Mouse (Mus musculus): Measurements from ENCODE around the gene Rps12-ps3. TPM values are rescaled to one million over a fixed set of nuclear protein-coding genes. Genes with fewer than 3 reads are reported as not detected.

Gene Rps12-ps3
- polyA plus RNA-seq (2016; fragmentation: Nextera tagmentation; extraction: Ambion mirVana), result 7.5 and 33.5 TPM in 2 replicates

DNA sequence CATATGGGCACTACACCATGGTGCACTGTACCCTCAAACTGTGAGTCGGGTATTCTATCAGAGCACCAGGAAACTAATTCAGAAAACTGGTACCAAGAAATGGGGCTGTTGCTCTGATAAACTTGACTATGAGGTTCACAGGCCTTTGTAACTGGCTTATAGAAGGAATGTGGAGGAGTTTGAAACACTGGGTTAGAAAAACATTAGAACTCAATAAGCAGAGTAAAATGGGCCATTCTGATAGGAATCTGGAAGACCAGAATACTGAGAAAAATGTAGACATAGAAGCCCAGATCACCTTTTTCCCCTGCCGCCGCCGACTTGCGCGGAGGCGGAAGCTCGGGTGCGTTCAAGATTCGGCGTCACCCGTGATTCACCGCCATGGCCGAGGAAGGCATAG lies at the start of gene Rps12-ps3:
Rps12-ps3 (plus strand) TSS at position 301 of the 400 bp plus-strand sequence.
- no peaks in the 10 kb centered on the region for H3K27me3 ChIP-seq (replicated peaks; ENCODE audit: low read depth, poor library complexity, severe bottlenecking)
- no peak within 1 kb of the TSS for H3K27ac ChIP-seq (replicated peaks)
- 97% methylated on average over 13 of the region's 14 CpGs for WGBS
- peaks cover 32% of the 10 kb centered on the region for H3K36me3 ChIP-seq (replicated peaks)
- DNase-seq (ENCODE audit: low spot score), result no peak
- no peaks in the 10 kb centered on the region for H3K9me3 ChIP-seq
- no peaks in the 10 kb centered on the region for H3K4me1 ChIP-seq
- H3K4me3 ChIP-seq, result no peak within 1 kb of the TSS

DNA sequence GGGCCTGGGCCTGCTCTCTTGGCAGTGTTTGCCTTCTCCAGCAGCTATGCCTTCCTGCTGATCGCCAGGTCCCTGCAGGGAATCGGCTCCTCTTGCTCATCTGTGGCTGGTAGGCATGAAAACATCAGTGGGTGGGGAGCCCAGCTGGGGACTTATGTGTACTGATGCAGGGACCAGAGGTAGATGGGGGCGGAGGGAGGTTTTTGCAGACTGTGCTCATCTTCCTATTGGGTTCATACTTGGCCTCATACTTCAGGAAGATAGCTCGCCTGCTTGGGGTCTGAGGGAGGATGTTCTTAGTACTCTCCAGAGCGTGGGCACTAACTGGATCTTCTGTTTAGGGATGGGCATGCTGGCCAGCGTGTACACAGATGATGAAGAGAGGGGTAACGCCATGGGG lies 48.9 kb upstream of the Rps12-ps3 start:
- Histone ChIP-seq H3K9me3 (no peaks in the 10 kb centered on the region), H3K27me3 (replicated peaks; ENCODE audit: low read depth, poor library complexity, severe bottlenecking) (no peaks in the 10 kb centered on the region), H3K27ac (replicated peaks) (no peak overlapping the region), H3K4me3 (no peak overlapping the region), H3K36me3 (replicated peaks) (no peaks in the 10 kb centered on the region), H3K4me1 (peaks cover 3% of the 10 kb centered on the region)
- DNase-seq (ENCODE audit: low spot score), result no peak
- WGBS, result 89% methylated on average over 7 of the region's 7 CpGs

DNA sequence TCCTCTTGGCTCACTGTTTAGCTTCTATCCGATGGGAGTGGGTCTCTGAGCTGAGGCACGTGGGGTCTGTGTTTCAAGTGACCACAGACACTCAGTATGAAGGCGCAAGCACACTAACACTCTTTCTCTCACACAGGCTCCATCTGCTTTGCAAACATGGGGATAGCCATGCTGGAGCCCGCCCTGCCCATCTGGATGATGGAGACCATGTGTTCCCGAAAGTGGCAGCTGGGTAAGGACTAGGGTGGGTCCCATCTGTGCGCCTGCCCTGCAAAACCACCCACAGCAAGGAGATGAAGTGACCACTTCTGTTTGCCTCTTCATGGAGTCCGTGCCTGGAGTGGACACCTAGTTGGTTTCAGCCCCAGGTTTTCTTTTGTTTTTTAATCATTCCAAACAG lies 45.7 kb upstream of the Rps12-ps3 start:
- H3K9me3 ChIP-seq, result no peaks in the 10 kb centered on the region
- 0 out of 2 replicates have a peak, but pooled peaks cover 10% of the 10 kb centered on the region for H3K36me3 ChIP-seq (replicated peaks)
- 86% methylated on average over 7 of the region's 7 CpGs for WGBS
- no peak overlapping the region for H3K4me3 ChIP-seq
- H3K27ac ChIP-seq (replicated peaks), result no peak overlapping the region
- DNase-seq (ENCODE audit: low spot score), result no peak
- peaks cover 3% of the 10 kb centered on the region; the same call in 1 of the 2 replicates for H3K4me1 ChIP-seq
- H3K27me3 ChIP-seq (replicated peaks; ENCODE audit: low read depth, poor library complexity, severe bottlenecking), result no peaks in the 10 kb centered on the region

DNA sequence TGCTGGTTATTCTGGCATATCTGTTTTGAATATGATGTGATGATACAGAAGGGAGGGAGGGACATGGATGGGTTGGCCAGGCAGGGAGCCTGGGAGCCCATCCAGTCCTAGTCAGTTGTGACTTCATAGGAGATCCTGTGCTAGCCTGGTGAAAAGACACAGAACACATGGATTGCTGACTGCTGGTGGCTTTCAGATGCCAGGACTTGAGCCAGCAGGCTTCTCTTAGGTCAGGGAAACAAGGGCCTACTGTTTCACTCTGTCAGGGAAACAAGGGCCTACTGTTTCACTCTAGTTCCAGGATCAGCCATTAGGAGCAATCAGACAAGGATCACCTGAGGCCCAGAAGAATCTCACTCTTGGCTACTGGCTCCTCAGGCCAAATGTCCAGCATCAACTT lies 41.2 kb upstream of the Rps12-ps3 start:
- no peak for DNase-seq (ENCODE audit: low spot score)
- Histone ChIP-seq H3K4me1 (peaks cover 3% of the 10 kb centered on the region; the same call in 1 of the 2 replicates), H3K36me3 (replicated peaks) (0 out of 2 replicates have a peak, but pooled peaks cover 10% of the 10 kb centered on the region), H3K27ac (replicated peaks) (no peak overlapping the region), H3K27me3 (replicated peaks; ENCODE audit: low read depth, poor library complexity, severe bottlenecking) (no peaks in the 10 kb centered on the region), H3K9me3 (no peaks in the 10 kb centered on the region), H3K4me3 (no peak overlapping the region)

DNA sequence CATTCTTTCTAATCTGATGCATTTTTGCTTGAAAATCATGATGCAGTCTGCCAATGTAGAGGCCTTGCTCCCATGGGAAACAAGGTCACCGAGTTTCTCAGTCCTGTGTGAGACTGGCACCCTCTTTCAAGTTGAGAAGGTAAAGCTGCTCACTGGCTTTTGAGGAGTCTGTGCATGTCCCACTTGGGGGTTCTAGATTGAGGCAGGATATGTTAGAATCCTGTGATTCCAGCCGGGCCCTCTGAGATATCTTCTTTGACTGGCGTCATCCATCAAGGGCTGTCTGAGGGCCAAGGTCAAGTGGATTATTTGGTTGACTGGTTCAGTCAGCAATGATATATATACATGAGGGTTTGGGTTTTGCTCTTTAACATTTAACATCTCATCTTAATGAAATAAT lies 40.1 kb upstream of the Rps12-ps3 start:
- no peaks in the 10 kb centered on the region for H3K9me3 ChIP-seq
- no peak overlapping the region for H3K27ac ChIP-seq (replicated peaks)
- 0 out of 2 replicates have a peak, but pooled peaks cover 10% of the 10 kb centered on the region for H3K36me3 ChIP-seq (replicated peaks)
- 88% methylated on average over 3 of the region's 3 CpGs for WGBS
- H3K4me3 ChIP-seq, result no peak overlapping the region
- H3K27me3 ChIP-seq (replicated peaks; ENCODE audit: low read depth, poor library complexity, severe bottlenecking), result no peaks in the 10 kb centered on the region
- DNase-seq (ENCODE audit: low spot score), result no peak
- H3K4me1 ChIP-seq, result peaks cover 3% of the 10 kb centered on the region; the same call in 1 of the 2 replicates

DNA sequence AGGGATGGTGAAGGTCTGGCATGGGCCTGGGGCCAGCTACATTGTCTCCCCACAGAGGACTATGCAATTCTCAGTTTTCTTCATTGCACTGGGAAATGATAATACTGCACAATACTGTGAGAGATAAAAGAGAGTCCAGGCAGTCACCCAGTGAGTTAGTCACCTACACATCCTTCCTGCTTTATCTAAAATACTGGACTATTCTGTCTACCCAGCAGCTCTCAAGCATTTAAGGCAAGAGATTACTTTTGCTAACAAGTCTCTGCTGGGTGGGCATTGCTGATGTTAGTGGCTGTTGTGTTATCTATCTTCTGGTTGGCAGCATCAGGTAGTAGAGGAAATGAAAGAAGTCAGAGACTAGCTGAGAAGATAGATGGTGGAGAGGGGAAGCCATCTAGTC lies 33.0 kb upstream of the Rps12-ps3 start:
- no peak overlapping the region for H3K4me3 ChIP-seq
- no peaks in the 10 kb centered on the region for H3K27me3 ChIP-seq (replicated peaks; ENCODE audit: low read depth, poor library complexity, severe bottlenecking)
- no peak overlapping the region for H3K27ac ChIP-seq (replicated peaks)
- H3K4me1 ChIP-seq, result no peaks in the 10 kb centered on the region
- H3K36me3 ChIP-seq (replicated peaks), result no peaks in the 10 kb centered on the region
- DNase-seq (ENCODE audit: low spot score), result no peak
- H3K9me3 ChIP-seq, result no peaks in the 10 kb centered on the region

DNA sequence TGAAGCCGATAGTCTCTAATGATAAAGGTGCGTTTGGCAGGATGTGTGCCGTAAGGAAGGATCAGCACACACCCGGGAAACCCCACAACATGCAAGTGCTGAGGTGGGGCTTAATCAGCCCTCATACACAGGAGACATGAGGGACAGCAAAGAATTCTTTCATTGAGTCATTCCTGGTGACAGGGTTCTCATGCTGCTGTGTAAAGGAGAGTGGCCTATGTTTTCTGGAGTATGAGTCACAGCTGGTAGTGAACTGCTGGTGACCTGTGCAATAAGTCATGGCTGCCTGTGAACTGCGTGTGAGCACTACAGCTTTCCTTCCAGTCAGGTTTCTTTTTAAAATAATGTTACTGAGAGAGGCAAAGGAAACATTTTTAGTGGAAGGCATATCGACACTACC lies 32.3 kb upstream of the Rps12-ps3 start:
- no peaks in the 10 kb centered on the region for H3K27me3 ChIP-seq (replicated peaks; ENCODE audit: low read depth, poor library complexity, severe bottlenecking)
- H3K27ac ChIP-seq (replicated peaks), result no peak overlapping the region
- WGBS, result 93% methylated on average over 6 of the region's 6 CpGs
- DNase-seq (ENCODE audit: low spot score), result no peak
- no peak overlapping the region for H3K4me3 ChIP-seq
- no peaks in the 10 kb centered on the region for H3K4me1 ChIP-seq
- no peaks in the 10 kb centered on the region for H3K9me3 ChIP-seq
- no peaks in the 10 kb centered on the region for H3K36me3 ChIP-seq (replicated peaks)

DNA sequence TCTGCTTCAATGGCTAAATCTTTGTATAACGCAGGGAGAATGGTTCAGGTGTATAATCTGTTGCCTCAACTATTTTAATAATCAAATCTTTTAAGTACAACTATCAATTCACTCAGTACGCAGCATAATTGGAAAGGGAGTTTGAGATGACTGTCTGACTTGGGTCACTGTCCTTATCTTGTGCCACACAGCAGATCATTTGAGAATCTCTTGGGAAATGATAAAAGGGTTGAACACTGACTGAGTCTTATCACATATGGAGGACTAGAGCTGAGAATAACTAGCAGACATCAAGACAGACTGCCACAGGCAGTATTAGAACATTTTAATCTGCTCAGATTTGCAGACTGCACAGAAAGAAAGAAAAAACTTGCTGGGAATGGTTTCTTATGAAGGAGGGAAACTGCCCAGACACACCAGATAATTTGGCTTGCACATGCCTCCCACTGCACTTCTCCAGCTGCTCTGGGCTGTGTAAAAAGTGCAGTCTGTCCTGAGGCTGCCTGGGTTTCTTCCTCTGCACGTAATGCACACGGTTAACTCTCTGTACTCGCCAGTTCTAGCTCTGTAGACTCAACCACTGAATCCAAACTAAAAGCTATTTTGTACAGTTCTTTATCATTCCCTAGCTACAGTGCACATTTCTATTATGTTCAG lies 29.8 kb upstream of the Rps12-ps3 start:
- 88% methylated on average over 5 of the region's 5 CpGs for WGBS
- DNase-seq (ENCODE audit: low spot score), result no peak
- Histone ChIP-seq H3K4me1 (no peaks in the 10 kb centered on the region), H3K27ac (replicated peaks) (no peak overlapping the region), H3K9me3 (no peaks in the 10 kb centered on the region), H3K27me3 (replicated peaks; ENCODE audit: low read depth, poor library complexity, severe bottlenecking) (no peaks in the 10 kb centered on the region), H3K4me3 (no peak overlapping the region), H3K36me3 (replicated peaks) (peaks cover under 1% of the 10 kb centered on the region)

DNA sequence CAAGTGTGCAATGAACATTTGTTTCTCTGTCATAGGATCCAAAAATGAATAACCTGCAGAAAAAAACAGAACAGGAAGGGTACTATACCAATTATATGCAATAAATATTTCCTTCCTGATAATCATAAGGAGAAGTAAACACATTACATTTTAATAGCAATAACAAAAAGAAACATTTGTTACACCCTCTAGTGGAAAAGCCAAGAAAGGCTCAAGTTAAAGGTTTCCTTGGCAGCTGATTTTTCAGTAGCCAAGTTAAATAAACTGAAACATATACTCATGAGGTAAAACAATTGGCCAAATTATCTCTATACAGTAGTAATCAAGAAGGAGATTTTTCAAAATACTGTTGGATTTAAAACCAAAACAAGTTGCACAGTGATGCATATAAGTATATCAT lies 6.8 kb upstream of the Rps12-ps3 start:
- Histone ChIP-seq H3K4me3 (no peak overlapping the region), H3K27ac (replicated peaks) (no peak overlapping the region), H3K27me3 (replicated peaks; ENCODE audit: low read depth, poor library complexity, severe bottlenecking) (no peaks in the 10 kb centered on the region), H3K36me3 (replicated peaks) (peaks cover 19% of the 10 kb centered on the region), H3K9me3 (no peaks in the 10 kb centered on the region), H3K4me1 (no peaks in the 10 kb centered on the region)
- no peak for DNase-seq (ENCODE audit: low spot score)

DNA sequence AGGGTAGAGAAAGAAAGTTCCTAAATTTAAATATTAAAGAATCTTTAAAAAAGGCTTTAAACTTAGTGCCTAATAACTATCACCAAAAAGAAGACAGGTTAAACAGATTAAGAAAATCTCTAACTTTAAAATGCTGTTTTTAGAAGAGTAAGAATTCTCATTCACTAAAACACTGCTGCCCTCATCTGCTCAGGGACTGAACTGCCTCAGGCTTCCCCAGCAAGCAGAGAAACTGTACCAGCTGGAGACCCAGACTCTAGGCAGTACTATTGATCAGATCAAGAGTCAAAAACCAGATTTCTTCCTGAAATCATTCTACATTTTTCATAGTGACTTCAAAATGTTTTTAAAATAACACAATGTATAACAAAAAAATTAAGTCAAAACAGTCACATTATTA lies 5.5 kb upstream of the Rps12-ps3 start:
- no peak for DNase-seq (ENCODE audit: low spot score)
- H3K27ac ChIP-seq (replicated peaks), result no peak overlapping the region
- no peaks in the 10 kb centered on the region for H3K4me1 ChIP-seq
- H3K27me3 ChIP-seq (replicated peaks; ENCODE audit: low read depth, poor library complexity, severe bottlenecking), result no peaks in the 10 kb centered on the region
- H3K4me3 ChIP-seq, result no peak overlapping the region
- no peaks in the 10 kb centered on the region for H3K9me3 ChIP-seq
- peaks cover 21% of the 10 kb centered on the region for H3K36me3 ChIP-seq (replicated peaks)

DNA sequence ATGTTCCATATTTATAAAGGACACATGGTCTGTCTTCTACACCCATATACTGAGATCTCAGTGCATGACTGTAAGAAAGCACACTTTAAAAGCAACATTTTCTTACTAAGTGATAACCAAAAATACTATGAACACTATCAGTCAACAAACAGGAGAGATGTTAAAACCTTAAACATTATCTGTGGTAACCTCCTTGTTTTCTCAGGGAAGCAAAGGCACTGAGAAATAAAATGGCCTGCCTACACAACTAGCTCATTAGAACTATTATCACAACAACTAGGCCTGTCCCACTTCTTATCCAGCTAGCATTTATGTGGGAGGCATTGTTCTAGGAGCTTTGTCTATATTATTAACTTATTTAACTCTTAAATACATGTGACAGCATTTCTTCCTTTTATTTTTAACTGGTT lies 8.7 kb downstream of the Rps12-ps3 start:
- no peak overlapping the region for H3K4me3 ChIP-seq
- no peaks in the 10 kb centered on the region for H3K27me3 ChIP-seq (replicated peaks; ENCODE audit: low read depth, poor library complexity, severe bottlenecking)
- peaks cover 12% of the 10 kb centered on the region for H3K36me3 ChIP-seq (replicated peaks)
- no peak for DNase-seq (ENCODE audit: low spot score)
- no peaks in the 10 kb centered on the region for H3K9me3 ChIP-seq
- no peak overlapping the region for H3K27ac ChIP-seq (replicated peaks)
- H3K4me1 ChIP-seq, result no peaks in the 10 kb centered on the region

DNA sequence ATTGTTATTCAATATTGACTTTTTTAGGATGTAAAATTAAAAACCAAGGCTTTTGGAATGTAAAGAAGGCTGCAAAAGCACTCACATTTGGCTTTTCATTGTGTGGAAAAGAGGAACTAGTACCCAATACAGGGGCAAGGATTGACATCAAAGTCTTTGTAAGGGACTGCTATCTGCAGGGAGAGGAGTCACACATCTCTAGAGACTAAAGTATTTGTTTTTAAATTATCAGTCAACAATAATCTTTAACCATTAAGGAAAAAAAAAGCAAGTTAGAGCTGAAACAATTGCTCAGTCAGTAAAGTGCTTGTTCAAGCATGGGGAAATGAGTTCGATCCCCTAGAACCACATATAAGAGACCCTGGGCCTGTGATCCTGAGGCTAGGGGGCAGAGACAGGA lies 14.6 kb downstream of the Rps12-ps3 start:
- Histone ChIP-seq H3K4me3 (no peak overlapping the region), H3K27ac (replicated peaks) (no peak overlapping the region), H3K36me3 (replicated peaks) (peaks cover 17% of the 10 kb centered on the region), H3K27me3 (replicated peaks; ENCODE audit: low read depth, poor library complexity, severe bottlenecking) (no peaks in the 10 kb centered on the region), H3K4me1 (peaks cover 10% of the 10 kb centered on the region), H3K9me3 (no peaks in the 10 kb centered on the region)
- DNase-seq (ENCODE audit: low spot score), result no peak
- 89% methylated on average over 1 of the region's 1 CpGs for WGBS

DNA sequence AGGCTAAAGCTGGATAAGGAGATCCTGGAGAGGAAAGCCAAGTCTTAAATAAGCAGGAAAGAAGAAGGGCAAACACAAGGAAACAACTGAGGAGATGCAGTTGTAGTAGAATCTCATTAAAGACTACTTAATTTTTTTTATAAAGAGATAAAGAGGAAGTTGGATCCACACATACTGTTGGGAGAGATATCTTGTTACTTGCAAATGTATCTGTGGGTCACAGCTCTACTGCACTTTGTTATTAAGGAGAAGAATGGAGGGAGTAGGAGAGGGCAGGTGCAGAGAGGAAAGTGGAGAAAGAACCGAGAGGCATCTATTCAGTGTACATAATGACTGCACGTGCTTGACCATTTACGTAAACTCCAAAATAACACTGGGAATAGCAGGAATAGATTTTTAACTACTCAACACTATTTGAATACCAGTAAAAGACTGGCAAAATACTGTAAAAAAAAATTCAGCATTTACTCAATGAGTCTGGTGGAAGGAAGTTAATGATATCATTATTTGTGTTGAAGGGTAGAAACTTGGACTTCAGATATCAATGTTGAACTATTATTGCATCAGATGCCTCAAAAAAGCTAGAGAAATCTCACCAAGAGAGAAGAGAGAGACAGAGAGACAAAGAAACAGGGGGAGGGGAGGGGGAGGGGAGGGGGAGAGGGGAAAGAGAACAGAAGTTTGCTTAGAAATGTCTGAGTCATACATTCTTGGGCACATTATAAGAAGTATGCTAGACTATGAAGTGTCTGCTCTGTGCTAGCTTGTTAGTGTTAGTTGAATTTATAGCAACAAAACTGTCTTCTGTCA lies 16.0 kb downstream of the Rps12-ps3 start:
- WGBS, result 88% methylated on average over 3 of the region's 3 CpGs

More for the DNA sequence above, 16.0 kb downstream of the Rps12-ps3 start:
- Histone ChIP-seq H3K36me3 (replicated peaks) (peaks cover 15% of the 10 kb centered on the region), H3K9me3 (no peaks in the 10 kb centered on the region), H3K27ac (replicated peaks) (no peak overlapping the region), H3K4me1 (peaks cover 24% of the 10 kb centered on the region), H3K4me3 (no peak overlapping the region), H3K27me3 (replicated peaks; ENCODE audit: low read depth, poor library complexity, severe bottlenecking) (no peaks in the 10 kb centered on the region)
- no peak for DNase-seq (ENCODE audit: low spot score)

Measured in embryonic facial prominence, embryonic 10.5 days (tissue).